Mouse (Mus musculus) Patski (cell line): ENCODE data around the gene Wdr66. TPM values are rescaled to one million over a fixed set of nuclear protein-coding genes. Genes with fewer than 3 reads are reported as not detected.

ENCODE experiments used
- ATAC-seq: fragments of 100-300 bp; one replicate; pipeline ENCODE4 v1.8.0; 2021
- CTCF ChIA-PET: fragments of 350-600 bp; sonication (Branson Sonifier 250); formaldehyde crosslinking; loops from one replicate; lab custom pipeline; 2022; ENCODE audit warnings: inconsistent platforms; lab: Charles Lee
- POLR2A ChIA-PET: fragments of 350-600 bp; sonication (Branson Sonifier 250); formaldehyde crosslinking; loops from one replicate; lab custom pipeline; 2022; ENCODE audit warnings: antibody characterized with exemption, inconsistent platforms; lab: Charles Lee
- DNase-seq: peaks from one replicate; pipeline ENCODE4 v3.0.0-alpha.2; 2011; ENCODE audit warnings: low read depth, low spot score
- H3K27me3 ChIP-seq: fragments of 371-371 bp; one replicate; pipeline ENCODE4 v1.5.1; 2021
- CTCF ChIP-seq: fragments of 100-300 bp; IDR thresholded peaks from one replicate; pipeline ENCODE4 v1.5.1; 2021
- in situ Hi-C: fragments of 300-500 bp; cut with MboI; formaldehyde crosslinking; loops from 3 replicates; pipeline ENCODE4 v1.11.1; 2018; ENCODE audit warnings: low pct_unique_long_range_greater_than_20kb, mixed read lengths
- polyA plus RNA-seq: library from polyadenylated mRNA; unstranded; gene quantifications from one replicate; pipeline ENCODE4 v1.2.3, GENCODE M21; 2021

Gene Wdr66
- polyA plus RNA-seq, 1 experiment from 2014 or later = 0.14 TPM

DNA sequence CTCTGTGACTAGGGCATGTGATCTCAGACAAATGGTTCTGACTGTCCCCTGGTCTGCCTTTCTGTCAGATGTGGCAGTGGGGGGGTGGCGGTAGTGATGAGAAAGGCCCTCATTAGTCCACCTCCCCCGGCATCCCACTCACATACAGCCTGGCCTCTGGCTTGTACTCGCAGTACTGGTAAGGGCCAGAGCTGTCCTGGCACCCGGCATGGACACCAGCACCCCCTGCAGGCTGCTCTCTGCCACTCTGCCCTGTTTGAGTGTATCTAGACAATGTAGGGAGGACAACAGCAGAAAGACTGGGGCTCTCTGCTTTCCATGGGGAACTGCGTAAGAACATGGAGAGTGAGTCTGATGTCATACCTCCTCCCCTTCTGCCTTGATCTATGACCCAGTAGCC, 36.2 kb downstream of the Wdr66 start:
- DNase-seq = no peak
- POLR2A ChIA-PET = no interaction called here
- in situ Hi-C loops = loop anchor here (5.0 to 10.0 kb wide), 3 partner anchors 79 to 207 kb away; no protein-coding TSS in a partner anchor
- no peak for TF ChIP-seq CTCF
- ATAC-seq = no peak
- H3K27me3 ChIP-seq = peaks cover 26% of the 10 kb centered on the region
- CTCF ChIA-PET = no interaction called here

DNA sequence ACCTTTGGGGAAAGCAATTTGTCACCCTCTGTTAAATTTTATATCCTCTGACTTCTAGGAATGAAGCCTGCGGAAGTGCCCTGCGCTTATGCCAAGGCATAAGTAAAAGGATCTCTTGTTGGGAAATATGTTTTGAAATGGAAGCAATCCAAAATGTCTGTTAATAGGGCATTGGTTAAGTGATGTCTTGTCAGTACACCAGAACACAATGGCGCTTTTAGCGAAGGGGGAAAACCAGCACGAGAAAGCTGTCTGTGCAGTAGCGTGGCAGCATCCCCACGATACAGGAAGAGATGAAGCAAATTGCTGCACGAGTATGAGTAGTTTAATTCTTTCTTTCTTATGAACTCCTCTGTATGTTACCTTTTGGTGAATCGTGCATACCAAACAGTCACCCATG, 42.8 kb downstream of the Wdr66 start:
- DNase-seq (peak; percentile 64), ATAC-seq (no peak)
- in situ Hi-C loops = no loop called here
- ChIA-PET POLR2A (interaction anchor here (0.5 to 0.7 kb wide), 2 partner anchors 10 to 37 kb away, joined by 3 to 4 read pairs; no protein-coding TSS in a partner anchor), CTCF (interaction anchor here (0.8 kb wide), 1 partner anchor 10 kb away, joined by 3 read pairs; no protein-coding TSS in a partner anchor)
- TF ChIP-seq CTCF = no peak
- H3K27me3 ChIP-seq = peaks cover 10% of the 10 kb centered on the region

DNA sequence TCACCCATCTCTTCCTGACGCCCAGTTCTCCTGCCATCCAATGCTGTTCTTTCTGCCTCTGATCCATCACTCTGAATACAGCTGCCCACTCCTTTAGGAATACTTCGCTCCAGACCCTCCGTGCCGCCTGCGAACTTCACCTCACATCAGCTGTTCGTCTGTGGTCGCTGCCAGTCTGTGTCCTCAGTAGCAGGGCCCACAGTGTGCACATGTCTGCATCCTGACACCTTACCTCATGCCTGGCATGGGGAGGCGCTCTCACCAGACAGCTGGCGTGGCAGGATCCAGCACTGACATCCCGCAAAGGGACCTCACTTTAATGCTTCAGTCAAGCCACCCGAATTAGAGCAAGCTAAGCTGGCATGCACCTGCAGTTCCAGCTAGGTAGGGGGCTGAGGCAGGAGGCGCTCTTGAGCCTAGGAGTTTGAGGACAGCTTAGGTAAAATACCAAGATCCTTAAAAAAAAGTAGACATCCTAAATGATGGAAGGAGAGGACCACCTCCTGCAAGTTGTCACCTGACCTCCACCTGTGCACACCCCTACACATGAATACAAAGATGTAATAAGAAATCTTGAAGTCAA, 44.4 kb downstream of the Wdr66 start:
- ATAC-seq (no peak), DNase-seq (no peak)
- CTCF ChIA-PET = no interaction called here
- in situ Hi-C loops = no loop called here
- POLR2A ChIA-PET = no interaction called here
- H3K27me3 ChIP-seq = peaks cover 6% of the 10 kb centered on the region
- TF ChIP-seq CTCF = no peak

DNA sequence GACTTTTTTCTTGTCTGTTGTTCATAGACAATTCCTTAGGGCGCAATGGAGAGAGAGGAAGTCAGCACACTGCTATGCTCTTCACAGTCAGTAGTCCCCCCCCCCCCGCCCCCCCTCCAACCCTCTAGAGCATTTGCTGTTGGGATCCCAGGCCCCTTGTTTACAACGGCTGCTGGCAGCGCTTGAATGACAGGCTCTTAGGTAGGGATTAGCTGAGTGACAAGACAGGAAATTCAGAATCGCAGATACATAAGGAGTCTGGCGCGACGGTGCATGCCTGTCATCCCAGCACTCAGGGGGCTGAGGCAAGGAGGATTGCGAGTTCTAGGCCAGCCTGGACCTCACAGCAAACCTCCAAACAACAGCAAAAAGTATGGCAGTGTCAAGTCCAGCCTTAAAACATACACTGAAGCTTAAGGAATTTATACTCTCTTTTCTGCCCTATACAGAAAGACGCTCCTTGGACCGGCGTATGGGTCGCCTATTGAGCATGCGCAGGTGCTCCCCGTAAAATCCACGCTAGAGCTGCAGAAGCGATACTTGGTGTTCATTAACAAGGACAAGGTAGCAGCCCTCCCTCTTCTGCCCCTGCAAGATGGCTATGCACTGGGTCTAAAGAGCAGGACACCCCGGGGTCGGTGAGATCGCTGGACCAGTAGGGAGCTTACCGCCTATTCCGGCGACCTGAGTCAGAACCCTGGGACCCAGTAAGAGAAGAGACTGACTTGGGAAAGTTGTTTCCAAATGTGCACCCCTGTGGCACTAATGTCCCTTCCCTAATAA, 45.3 kb downstream of the Wdr66 start:
- POLR2A ChIA-PET = interaction anchor here (1.0 kb wide), 1 partner anchor 48 kb away, joined by 3 read pairs; no protein-coding TSS in a partner anchor
- TF ChIP-seq CTCF = no peak
- CTCF ChIA-PET = interaction anchor here (1.3 kb wide), 1 partner anchor 46 kb away, joined by 3 read pairs; no protein-coding TSS in a partner anchor
- in situ Hi-C loops = no loop called here
- DNase-seq (no peak), ATAC-seq (no peak)
- H3K27me3 ChIP-seq = peaks cover 6% of the 10 kb centered on the region

DNA sequence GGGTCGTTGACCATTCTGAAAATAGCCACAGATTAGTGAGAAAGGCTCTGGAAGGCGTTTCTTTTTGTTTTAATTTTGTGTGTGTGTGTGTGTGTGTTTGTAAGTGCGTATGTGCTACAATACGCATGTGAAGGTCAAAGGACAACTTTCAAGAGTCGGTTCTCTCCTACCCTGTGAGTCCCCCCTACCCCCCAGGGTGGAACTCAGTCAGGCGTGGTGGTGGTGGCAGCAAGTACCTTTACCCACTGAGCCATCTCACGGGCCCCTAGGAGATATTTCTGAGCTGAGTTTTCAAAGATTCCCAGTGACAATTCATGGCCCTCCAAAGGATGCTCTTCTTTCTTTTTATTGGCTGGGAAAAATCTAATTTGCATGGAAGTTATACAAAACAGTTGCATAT, 45.9 kb downstream of the Wdr66 start:
- POLR2A ChIA-PET = interaction anchor here (1.0 kb wide), 1 partner anchor 47 kb away, joined by 3 read pairs; no protein-coding TSS in a partner anchor
- in situ Hi-C loops = no loop called here
- no peak for TF ChIP-seq CTCF
- DNase-seq (no peak), ATAC-seq (no peak)
- CTCF ChIA-PET = interaction anchor here (1.3 kb wide), 1 partner anchor 46 kb away, joined by 3 read pairs; no protein-coding TSS in a partner anchor
- peaks cover 3% of the 10 kb centered on the region for H3K27me3 ChIP-seq

DNA sequence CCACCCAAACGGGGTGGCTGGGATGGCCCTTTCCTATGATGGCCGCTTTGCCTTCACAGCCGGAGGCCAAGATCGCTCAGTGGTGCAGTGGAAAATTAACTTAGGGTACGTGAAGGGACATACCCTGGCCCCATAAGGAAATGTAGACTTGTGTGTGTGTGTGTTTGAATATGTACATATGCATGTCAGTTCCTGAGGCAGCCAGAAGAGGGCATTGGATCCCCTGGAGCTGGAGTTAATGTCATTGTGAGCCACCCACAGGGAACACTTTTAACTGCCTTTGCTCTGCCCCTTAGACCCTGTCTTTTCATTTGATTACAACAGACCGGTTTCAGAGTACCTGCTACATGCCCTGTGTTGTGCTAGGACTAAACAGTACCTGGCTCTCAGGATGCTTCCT, 46.6 kb downstream of the Wdr66 start:
- in situ Hi-C loops = no loop called here
- CTCF ChIA-PET = no interaction called here
- H3K27me3 ChIP-seq = peaks cover 3% of the 10 kb centered on the region
- POLR2A ChIA-PET = no interaction called here
- TF ChIP-seq CTCF = no peak
- ATAC-seq (no peak), DNase-seq (no peak)

DNA sequence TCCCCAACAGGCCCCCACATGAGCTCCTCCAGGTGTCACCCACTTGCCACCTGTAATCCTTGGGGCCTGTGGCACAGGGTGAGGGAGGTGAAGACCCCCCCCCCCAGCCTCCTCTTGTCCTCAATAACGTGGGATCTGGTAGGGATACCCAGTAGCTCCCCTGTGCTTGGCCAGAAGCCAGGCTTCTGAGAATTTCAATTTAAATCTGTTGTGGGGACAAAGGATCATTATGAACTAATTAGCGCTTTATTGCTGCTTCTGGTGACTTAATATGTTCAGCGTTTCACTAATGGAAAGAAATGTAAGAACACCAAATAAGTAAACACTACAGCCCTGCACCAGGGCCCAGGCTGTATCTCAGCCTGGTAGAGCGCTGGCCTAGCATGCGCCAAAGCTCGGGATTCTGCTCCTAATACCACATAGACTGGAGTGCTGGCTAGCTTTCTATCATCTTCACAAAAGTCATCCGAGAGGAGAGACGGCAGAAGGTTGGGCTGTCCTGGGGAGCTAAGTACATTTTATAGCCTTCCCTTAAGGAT, 48.7 kb downstream of the Wdr66 start:
- in situ Hi-C loops = no loop called here
- H3K27me3 ChIP-seq = peaks cover 8% of the 10 kb centered on the region
- ATAC-seq = no peak
- POLR2A ChIA-PET = interaction anchor here (0.7 kb wide), 1 partner anchor 29 kb away, joined by 3 read pairs; no protein-coding TSS in a partner anchor
- no peak for TF ChIP-seq CTCF
- no peak for DNase-seq
- CTCF ChIA-PET = no interaction called here

DNA sequence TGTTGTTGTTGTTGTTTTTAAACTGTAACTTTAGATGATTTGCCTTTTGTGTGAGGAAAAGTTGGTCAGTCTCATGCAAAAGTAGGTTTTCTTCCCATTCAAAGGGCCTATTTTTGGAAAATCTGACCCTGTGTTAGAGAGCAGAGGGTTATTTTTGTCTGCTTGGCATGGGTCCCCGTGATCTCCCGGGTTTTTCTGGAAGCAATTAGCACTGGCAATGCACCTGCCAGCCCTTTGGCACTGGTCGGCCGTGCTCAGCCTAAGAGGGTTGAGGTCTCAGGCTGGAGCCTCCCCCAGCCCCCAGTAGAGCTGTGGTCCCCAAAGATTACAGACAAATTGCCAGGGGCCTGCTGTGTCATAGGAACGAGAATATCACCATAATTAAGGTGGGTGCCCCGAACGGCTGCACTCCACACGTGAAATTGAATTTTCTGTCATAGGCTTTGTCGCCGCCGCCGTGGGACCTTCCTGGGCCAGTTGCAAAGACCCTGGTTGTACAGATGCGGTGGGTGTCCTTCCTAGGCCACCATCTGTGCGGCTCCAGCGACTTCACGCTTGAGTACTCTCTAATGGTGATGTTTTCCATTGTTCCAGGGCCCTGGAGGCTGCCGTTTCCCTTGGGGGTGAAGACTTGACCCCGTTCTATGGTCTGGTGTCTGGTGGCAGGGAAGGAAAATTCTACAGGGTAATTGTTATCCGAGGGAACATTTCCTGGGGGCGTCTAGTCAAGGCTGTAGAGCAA, 50.0 kb downstream of the Wdr66 start:
- in situ Hi-C loops = no loop called here
- ChIA-PET POLR2A (no interaction called here), CTCF (no interaction called here)
- no peak for ATAC-seq
- no peak for TF ChIP-seq CTCF
- H3K27me3 ChIP-seq = peaks cover 8% of the 10 kb centered on the region
- no peak for DNase-seq

DNA sequence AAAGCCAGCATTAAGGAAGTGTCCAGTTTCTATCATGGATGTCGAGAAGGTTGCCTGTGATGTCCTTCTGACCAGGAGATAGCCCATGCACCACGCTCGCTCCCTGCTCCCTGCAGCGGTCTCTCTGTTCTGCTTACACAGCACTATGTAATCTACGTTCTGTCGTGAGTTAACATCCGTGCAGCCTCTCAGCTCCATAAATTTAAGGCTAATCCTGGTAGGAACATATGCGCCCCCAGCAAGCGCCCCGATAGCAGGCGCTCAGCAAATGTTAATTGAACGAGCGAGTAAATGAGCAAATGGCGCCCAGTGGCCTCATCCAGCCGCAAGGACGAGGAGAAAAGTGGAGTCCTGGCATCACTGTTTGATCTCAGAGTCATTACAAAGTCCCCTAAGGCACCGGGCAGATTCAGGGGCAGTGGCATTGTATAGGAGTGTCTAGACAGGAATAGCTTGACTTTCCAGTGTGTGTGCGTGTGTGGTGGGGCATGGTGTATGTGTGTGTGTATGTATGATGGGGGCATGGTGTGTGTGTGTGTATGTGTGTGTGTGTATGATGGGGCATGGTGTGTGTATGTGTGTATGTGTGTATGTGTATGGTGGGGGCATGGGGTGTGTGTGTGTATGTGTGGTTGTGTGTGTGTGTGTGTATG, 55.9 kb downstream of the Wdr66 start:
- TF ChIP-seq CTCF = no peak
- no peak for DNase-seq
- peaks cover 4% of the 10 kb centered on the region for H3K27me3 ChIP-seq
- in situ Hi-C loops = no loop called here
- CTCF ChIA-PET = no interaction called here
- ATAC-seq = no peak
- POLR2A ChIA-PET = no interaction called here

DNA sequence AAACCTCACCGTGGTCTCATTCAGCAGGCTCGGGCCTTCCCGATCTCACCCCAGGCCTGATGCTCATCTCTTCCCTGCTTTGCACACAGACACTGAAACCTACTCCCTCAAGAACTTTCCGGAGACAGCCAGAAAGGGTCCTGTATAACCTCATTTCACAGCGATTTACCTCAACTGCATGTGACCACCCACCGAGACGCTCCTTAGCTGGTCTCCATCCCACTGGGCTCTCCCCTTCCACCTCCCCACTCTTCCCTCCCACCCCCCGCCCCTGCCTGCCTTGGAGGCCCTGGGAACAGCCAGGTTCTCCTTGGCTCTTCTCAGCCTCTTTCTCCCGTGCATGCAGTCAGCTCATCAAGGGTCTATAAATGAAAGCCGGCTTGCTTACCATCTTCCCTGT, 57.9 kb downstream of the Wdr66 start:
- H3K27me3 ChIP-seq = no peaks in the 10 kb centered on the region
- POLR2A ChIA-PET = no interaction called here
- ATAC-seq (no peak), DNase-seq (no peak)
- in situ Hi-C loops = no loop called here
- no peak for TF ChIP-seq CTCF
- CTCF ChIA-PET = no interaction called here
